Mouse (Mus musculus) cerebellum, adult 2 months (tissue): ENCODE measurements around the gene Tubd1. TPM values are rescaled to one million over a fixed set of nuclear protein-coding genes. Genes with fewer than 3 reads are reported as not detected.

ENCODE experiments used
- DNase-seq, 2 experiments: peaks; one replicate each; pipeline ENCODE4 v3.0.0; 2021
- H3K27ac ChIP-seq: fragments of 200-500 bp; 2 replicates; pipeline ENCODE4 v1.5.1; 2012; ENCODE audit warnings: low read length, control low read depth, inconsistent platforms; ENCODE audit not compliant: insufficient read depth
- H3K27me3 ChIP-seq: fragments of 200-500 bp; 2 replicates; pipeline ENCODE4 v1.6.1; 2012; ENCODE audit warnings: inconsistent platforms, mild to moderate bottlenecking, low read length, moderate library complexity; ENCODE audit not compliant: control insufficient read depth, insufficient read depth
- H3K4me1 ChIP-seq: fragments of 200-500 bp; 2 replicates; pipeline ENCODE4 v1.6.1; 2011; ENCODE audit warnings: low read length; ENCODE audit not compliant: control insufficient read depth, insufficient read depth
- H3K4me3 ChIP-seq: fragments of 200-500 bp; replicated peaks from 2 replicates; pipeline ENCODE3; 2011; ENCODE audit warnings: mild to moderate bottlenecking, low read depth, low read length, control low read depth; ENCODE audit not compliant: insufficient read depth
- CTCF ChIP-seq: fragments of 200-500 bp; IDR thresholded peaks from 2 replicates; pipeline ENCODE4 v1.5.1; 2011; ENCODE audit warnings: low read depth, mild to moderate bottlenecking, control low read depth, low read length, moderate library complexity, borderline replicate concordance; ENCODE audit not compliant: insufficient read depth
- POLR2A ChIP-seq: fragments of 200-500 bp; IDR thresholded peaks from 2 replicates; pipeline ENCODE4 v1.6.1; 2011; ENCODE audit warnings: low read length, control low read depth, borderline replicate concordance; ENCODE audit not compliant: insufficient read depth
- WGBS: fragments of 180-500 bp; shearing (Covaris S2); methylation state at CpG from one replicate; pipeline ENCODE4 v1.1.7; 2018; 5-methylcytosine and 5-hydroxymethylcytosine counted together
- polyA plus RNA-seq: library from polyadenylated mRNA; depleted of rRNA; stranded (reverse); fragments of >200 nt; gene quantifications from 2 replicates; pipeline ENCODE4 v1.2.3, GENCODE M21; 2012

Tubd1 gene
- polyA plus RNA-seq, 1 experiment = 4.0 TPM

DNA sequence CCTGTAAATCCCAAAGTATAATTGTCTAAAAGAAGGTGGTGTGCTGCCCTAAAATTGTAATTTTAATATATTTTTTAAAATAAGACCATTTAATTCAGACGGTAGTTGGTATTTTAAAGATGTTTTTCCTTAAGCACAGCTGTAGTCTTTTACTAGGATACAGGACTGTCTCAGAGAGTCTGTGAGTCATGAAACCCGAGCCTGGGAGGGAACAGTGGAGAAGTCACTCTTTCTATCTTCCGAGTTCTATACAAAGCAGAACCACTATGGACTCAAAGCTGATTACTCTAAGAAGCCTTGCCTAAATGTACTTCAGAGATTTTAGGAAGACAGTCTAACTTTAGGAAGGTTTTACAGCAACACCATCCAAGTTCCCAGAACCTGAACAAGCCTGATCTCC, 57.3 kb downstream of the Tubd1 start:
- Histone ChIP-seq H3K4me1 (no peaks in the 10 kb centered on the region), H3K27me3 (no peaks in the 10 kb centered on the region; the same call in 1 of the 2 replicates), H3K4me3 (no peak overlapping the region), H3K27ac (no peak overlapping the region)
- WGBS = 80% methylated on average over 3 of the region's 3 CpGs
- TF ChIP-seq POLR2A (no peak), CTCF (no peak)
- DNase-seq = no peak

DNA sequence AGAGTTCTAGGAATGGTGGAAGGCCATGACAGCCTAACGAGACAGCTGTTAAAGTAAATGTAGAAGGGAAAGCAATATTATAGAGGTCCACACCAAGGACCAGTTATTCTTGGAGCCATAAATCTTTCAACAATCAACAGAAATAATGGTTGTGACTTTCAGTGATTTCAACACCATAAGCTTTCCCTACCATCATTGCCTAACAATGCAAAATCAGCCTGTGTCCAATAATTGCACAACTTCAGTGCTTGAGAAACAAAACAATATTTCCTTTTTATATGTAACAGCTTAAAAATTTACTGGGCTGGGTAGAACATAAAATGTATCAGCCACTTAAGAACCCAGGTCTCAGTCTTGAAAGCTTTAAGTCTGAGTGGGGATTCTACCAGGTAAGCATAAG, 58.9 kb downstream of the Tubd1 start:
- 97% methylated on average over 1 of the region's 1 CpGs for WGBS
- no peak overlapping the region for H3K4me3 ChIP-seq
- TF ChIP-seq POLR2A = no peak
- TF ChIP-seq CTCF = no peak
- no peaks in the 10 kb centered on the region; the same call in 1 of the 2 replicates for H3K27me3 ChIP-seq
- H3K27ac ChIP-seq = no peak overlapping the region
- no peaks in the 10 kb centered on the region for H3K4me1 ChIP-seq
- no peak for DNase-seq

DNA sequence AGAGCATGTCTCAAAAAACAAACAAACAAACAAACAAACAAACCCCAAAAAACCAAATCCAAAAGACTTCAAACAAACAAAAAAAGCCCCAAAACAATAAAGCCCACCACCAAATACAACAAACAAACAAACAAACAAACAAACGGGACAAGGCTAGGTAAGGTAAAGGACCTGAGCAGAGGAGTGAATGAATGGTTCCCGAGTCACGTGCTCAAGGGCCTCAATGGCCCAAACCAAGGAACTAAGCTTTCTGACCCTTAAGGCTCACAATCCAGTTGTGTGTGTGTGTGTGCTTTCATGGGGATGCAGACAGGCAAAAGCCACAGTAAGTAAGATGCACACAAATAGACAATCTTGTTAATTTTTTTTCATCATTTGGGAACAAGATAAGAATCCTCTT, 59.5 kb downstream of the Tubd1 start:
- DNase-seq = no peak
- Histone ChIP-seq H3K4me3 (no peak overlapping the region), H3K4me1 (no peaks in the 10 kb centered on the region), H3K27ac (no peak overlapping the region), H3K27me3 (no peaks in the 10 kb centered on the region; the same call in 1 of the 2 replicates)
- no peak for TF ChIP-seq CTCF
- 96% methylated on average over 3 of the region's 3 CpGs for WGBS

DNA sequence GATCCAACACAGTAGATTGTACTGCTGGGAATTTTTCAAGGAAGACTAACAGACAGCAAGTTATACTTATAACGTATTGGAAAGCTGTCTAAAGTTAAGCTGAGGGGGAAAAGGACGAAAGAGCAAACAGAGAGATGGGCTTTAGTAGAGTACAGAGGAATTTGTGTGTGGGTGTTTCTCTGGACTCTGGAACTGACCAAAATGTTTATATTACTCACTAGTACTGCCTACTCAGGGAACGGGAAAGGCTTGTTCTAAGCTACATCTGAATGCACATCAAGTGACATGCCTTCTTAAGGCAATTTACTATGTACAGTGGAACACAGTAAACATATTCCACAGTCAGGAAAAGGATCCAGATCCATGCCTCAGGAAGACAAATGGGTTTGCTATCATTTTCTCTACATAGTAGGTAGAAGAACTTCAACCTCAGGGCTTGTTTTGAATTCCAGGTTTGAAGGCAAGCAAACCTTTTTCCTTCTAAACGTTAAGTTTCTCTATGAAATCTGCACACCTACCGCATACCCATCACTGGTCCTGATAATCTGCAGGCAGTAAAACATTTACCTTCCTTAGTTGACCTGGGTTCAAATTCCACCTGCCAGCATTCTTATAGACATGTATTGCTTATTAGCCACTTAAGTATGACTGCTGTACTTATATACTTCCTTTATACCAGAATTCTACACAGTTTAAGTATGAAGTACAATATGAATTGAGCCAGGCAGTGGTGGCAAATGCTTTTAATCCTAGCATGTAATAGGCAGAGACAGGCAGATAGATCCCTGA, 60.1 kb downstream of the Tubd1 start:
- Histone ChIP-seq H3K4me3 (no peak overlapping the region), H3K27ac (no peak overlapping the region), H3K27me3 (no peaks in the 10 kb centered on the region; the same call in 1 of the 2 replicates), H3K4me1 (no peaks in the 10 kb centered on the region)
- 96% methylated on average over 5 of the region's 5 CpGs for WGBS
- TF ChIP-seq CTCF (no peak), POLR2A (no peak)
- no peak for DNase-seq

DNA sequence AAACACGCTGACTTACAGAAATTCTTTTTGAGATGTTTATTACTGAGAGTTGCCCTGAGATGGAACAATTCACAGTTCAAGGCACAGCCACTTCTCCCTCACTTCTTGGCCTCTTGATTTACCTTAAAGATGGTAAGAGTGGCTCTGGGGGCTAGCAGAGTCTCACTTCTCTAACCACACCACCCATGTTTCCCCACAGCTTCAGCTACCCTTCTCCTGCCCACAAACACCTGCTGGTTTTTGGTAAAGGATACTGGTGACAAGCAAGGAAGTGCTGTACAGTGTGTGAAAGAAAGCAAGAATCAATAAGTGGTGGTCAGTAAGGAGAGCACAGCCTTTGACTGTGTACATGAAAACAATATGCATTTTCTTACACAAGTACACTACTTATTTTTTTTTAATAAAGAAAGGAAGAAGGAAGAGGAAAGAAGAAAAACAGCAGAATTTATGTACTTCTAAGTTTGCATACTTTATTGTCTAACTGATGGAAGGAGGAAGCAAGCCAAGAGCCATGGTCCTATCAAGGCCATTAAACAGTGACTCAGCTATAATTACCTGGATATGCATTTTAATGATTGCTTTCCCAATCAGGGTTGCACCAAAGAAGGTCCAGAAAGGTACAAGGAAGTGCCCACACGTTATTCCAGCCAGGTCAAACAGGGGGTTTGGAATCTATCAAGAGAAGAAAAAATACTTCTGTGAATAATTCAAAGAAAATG, 62.0 kb downstream of the Tubd1 start:
- WGBS = 91% methylated on average over 2 of the region's 2 CpGs

DNA sequence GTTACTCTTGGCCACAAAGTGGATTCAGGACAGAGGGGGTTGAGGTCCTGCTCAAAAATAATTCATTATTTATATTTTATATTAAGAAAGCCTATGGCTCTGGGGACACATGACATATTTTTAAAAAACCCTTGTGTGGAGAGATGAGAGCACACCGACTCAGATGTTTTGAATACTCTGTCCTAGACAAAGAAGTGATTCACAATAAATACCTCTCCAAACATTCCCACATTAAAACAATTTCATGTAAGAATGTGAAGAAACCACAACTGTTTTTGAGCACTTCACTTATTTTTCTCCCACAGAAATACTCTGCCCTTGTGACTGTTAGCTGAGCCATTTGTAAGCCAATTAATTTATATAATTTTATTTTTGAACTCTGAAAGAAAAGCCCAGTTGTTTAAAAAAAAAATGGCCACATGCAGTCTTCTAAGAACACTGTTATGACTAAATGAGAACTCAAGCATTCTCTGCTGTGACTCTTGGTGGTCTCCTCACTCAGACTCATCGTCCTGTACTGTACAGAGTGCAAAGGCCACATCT, 63.1 kb downstream of the Tubd1 start:
- WGBS = 87% methylated on average over 2 of the region's 2 CpGs
- Histone ChIP-seq H3K27me3 (no peaks in the 10 kb centered on the region; the same call in 1 of the 2 replicates), H3K4me3 (no peak overlapping the region), H3K27ac (no peak overlapping the region), H3K4me1 (no peaks in the 10 kb centered on the region)
- DNase-seq = no peak
- TF ChIP-seq CTCF = no peak
- no peak for TF ChIP-seq POLR2A

More for the DNA sequence above, 62.0 kb downstream of the Tubd1 start:
- Histone ChIP-seq H3K4me3 (no peak overlapping the region), H3K27ac (no peak overlapping the region), H3K4me1 (no peaks in the 10 kb centered on the region), H3K27me3 (no peaks in the 10 kb centered on the region; the same call in 1 of the 2 replicates)
- TF ChIP-seq CTCF (no peak), POLR2A (no peak)
- DNase-seq = no peak

DNA sequence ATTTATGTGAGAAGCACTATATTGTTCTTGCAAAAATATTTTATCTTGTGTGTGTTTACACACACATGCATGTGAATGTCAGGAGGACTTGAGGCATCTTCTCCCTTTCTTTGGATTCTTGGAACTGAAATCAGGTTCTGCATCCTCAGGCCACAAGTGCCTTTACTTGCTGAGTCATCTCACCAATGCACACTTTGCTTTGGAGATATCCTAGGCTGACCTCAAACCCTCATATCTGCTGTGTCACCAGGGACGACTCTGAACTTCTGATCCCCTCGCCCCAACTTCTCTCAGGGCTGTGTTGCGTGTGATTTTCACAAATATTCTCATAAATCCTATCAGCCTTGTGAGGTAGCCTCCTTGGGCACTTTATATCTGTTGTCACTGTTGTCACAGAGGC, 65.4 kb downstream of the Tubd1 start:
- H3K27me3 ChIP-seq = no peaks in the 10 kb centered on the region
- no peak overlapping the region for H3K4me3 ChIP-seq
- no peaks in the 10 kb centered on the region for H3K4me1 ChIP-seq
- TF ChIP-seq CTCF = no peak
- no peak for TF ChIP-seq POLR2A
- 94% methylated on average over 3 of the region's 3 CpGs for WGBS
- no peak overlapping the region for H3K27ac ChIP-seq
- DNase-seq = no peak

DNA sequence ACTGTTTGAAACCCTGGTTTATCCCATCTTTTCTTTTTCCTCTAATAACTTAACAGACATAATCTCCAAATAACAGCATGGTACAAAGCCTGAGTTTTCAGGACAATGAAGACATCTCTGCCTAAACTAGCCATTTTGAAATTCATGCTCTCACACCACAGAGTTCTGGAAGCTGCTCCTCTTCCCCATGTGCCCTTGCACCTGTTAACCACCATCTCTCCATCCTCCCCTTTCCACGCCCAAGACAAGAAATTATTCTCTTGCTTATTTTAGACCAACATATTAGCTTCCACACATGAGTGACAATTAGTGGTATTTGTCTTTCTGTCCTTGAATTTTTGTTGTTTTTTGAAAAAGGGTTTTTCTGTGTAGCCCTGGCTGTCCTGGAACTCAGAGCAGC, 67.2 kb downstream of the Tubd1 start:
- H3K4me3 ChIP-seq = no peak overlapping the region
- H3K27ac ChIP-seq = no peak overlapping the region
- TF ChIP-seq POLR2A = no peak
- no peak for TF ChIP-seq CTCF
- WGBS = 86% methylated on average over 1 of the region's 1 CpGs
- H3K4me1 ChIP-seq = no peaks in the 10 kb centered on the region
- no peak for DNase-seq
- no peaks in the 10 kb centered on the region for H3K27me3 ChIP-seq
